Mouse (Mus musculus): Measurements from ENCODE around the gene Panx2.

DNA sequence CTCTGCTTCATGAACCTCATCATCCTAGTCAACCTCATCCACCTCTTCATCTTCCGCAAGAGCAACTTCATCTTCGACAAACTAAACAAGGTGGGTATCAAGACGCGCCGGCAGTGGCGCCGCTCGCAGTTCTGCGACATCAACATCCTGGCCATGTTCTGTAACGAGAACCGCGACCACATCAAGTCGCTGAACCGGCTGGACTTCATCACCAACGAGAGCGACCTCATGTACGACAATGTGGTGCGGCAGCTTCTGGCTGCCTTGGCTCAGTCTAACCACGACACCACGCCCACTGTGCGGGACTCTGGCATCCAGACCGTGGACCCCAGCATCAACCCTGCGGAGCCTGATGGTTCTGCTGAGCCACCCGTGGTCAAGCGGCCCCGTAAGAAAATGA, 8.7 kb downstream of the Panx2 start:
- no peak for TF ChIP-seq MYOG (IDR thresholded peaks at IDR 0.05; ENCODE audit: control insufficient read depth in 1 of 3, insufficient read depth in 1 of 3, insufficient read length in 2 of 3, low read depth in 2 of 3)
- TF ChIP-seq POLR2A (IDR thresholded peaks at IDR 0.05; ENCODE audit: insufficient read length, low read depth): no peak
- no peak for TF ChIP-seq TCF3 (IDR thresholded peaks at IDR 0.05; ENCODE audit: insufficient read length, low read depth)
- no peak for TF ChIP-seq MAX (IDR thresholded peaks at IDR 0.05; ENCODE audit: low read depth)
